Mouse (Mus musculus) limb, embryonic 14.5 days (tissue): ENCODE data around the gene Gm49388. TPM values are rescaled to one million over a fixed set of nuclear protein-coding genes. Genes with fewer than 3 reads are reported as not detected.

Experiments
- ATAC-seq: fragments of 200-750 bp; cut with Nextera tagmentation; 2 replicates; pipeline ENCODE4 v1.8.0; 2017; ENCODE audit warnings: low read depth, moderate number of reproducible peaks, moderate TSS enrichment; ENCODE audit not compliant: low FRiP score
- DNase-seq: peaks from one replicate; pipeline ENCODE4 v3.0.0-alpha.2; 2015; ENCODE audit warnings: low spot score
- H3K27ac ChIP-seq: fragments of 300-500 bp; sonication (generic); replicated peaks from 2 replicates; pipeline ENCODE4 v1.5.1; 2014; ENCODE audit warnings: low read depth, mild to moderate bottlenecking, low read length, moderate library complexity, mixed read lengths
- H3K27me3 ChIP-seq: fragments of 300-500 bp; sonication (generic); 2 replicates; pipeline ENCODE4 v1.6.1; 2014; ENCODE audit warnings: low read length, mixed read lengths; ENCODE audit not compliant: control insufficient read depth, insufficient read depth
- H3K36me3 ChIP-seq: fragments of 300-500 bp; sonication (generic); 2 replicates; pipeline ENCODE4 v1.6.1; 2014; ENCODE audit warnings: mild to moderate bottlenecking, low read length, moderate library complexity, mixed read lengths; ENCODE audit not compliant: control insufficient read depth, insufficient read depth
- H3K4me1 ChIP-seq: fragments of 300-500 bp; sonication (generic); 2 replicates; pipeline ENCODE4 v1.6.1; 2014; ENCODE audit warnings: antibody characterized with exemption, low read length, mixed read lengths; ENCODE audit not compliant: control insufficient read depth, insufficient read depth
- H3K4me2 ChIP-seq: fragments of 300-500 bp; sonication (generic); replicated peaks from 2 replicates; pipeline ENCODE4 v1.6.1; 2014; ENCODE audit warnings: low read depth, mild to moderate bottlenecking, low read length, moderate library complexity; ENCODE audit not compliant: severe bottlenecking
- H3K4me3 ChIP-seq: fragments of 300-500 bp; sonication (generic); replicated peaks from 2 replicates; pipeline ENCODE4 v1.5.1; 2014; ENCODE audit warnings: low read length
- H3K9ac ChIP-seq: fragments of 300-500 bp; sonication (generic); 2 replicates; pipeline ENCODE4 v1.6.1; 2014; ENCODE audit warnings: mild to moderate bottlenecking, low read depth, low read length, moderate library complexity; ENCODE audit not compliant: severe bottlenecking
- H3K9me3 ChIP-seq: fragments of 300-500 bp; sonication (generic); 2 replicates; pipeline ENCODE4 v1.6.1; 2016; ENCODE audit warnings: low read length; ENCODE audit not compliant: control insufficient read depth
- POLR2A ChIP-seq: fragments of 200-500 bp; IDR thresholded peaks from 2 replicates; pipeline ENCODE4 v1.8.0; 2012; ENCODE audit warnings: inconsistent platforms, mild to moderate bottlenecking, moderate library complexity, borderline replicate concordance; ENCODE audit not compliant: insufficient read depth, insufficient read length; ENCODE audit errors: extremely low read depth
- WGBS: fragments of 180-500 bp; shearing (Covaris S2); extraction: QIAGEN DNeasy Blood & Tissue Kit; methylation state at CpG from one replicate; pipeline ENCODE4 v1.1.7; 2014; 5-methylcytosine and 5-hydroxymethylcytosine counted together
- polyA plus RNA-seq, 2 experiments: library from polyadenylated mRNA; depleted of rRNA in 1 of 2; stranded (reverse) in 1 of 2; unstranded in 1 of 2; fragments of >200 nt; fragmentation: Nextera tagmentation in 1 of 2; extraction: Ambion mirVana in 1 of 2; gene quantifications; 2 replicates each; pipeline versions ENCODE4 v1.2.1 to v1.2.3; 2012 to 2014

The Gm49388 gene
- polyA plus RNA-seq, 2 experiments, result 0.44 TPM; not detected in 1

GRCm38 (mm10) chr7:127820836-127821509, 35.6 kb downstream of the Gm49388 start:
- Histone ChIP-seq H3K9me3 (no peaks in the 10 kb centered on the region), H3K27ac (no peak overlapping the region), H3K27me3 (no peaks in the 10 kb centered on the region), H3K4me3 (no peak overlapping the region), H3K36me3 (0 out of 2 replicates have a peak, but pooled peaks cover 9% of the 10 kb centered on the region), H3K4me2 (no peak overlapping the region), H3K4me1 (peaks cover 19% of the 10 kb centered on the region), H3K9ac (no peak overlapping the region)
- DNase-seq (no peak), ATAC-seq (no peak)
- no peak for TF ChIP-seq POLR2A
- WGBS, result 74% methylated on average over 11 of the region's 13 CpGs

GRCm38 (mm10) chr7:127822494-127822893, 37.1 kb downstream of the Gm49388 start:
- ATAC-seq (no peak), DNase-seq (no peak)
- H3K9ac ChIP-seq, result no peak overlapping the region
- H3K27me3 ChIP-seq, result no peaks in the 10 kb centered on the region
- H3K4me2 ChIP-seq, result no peak overlapping the region
- H3K27ac ChIP-seq, result no peak overlapping the region
- WGBS, result 72% methylated on average over 3 of the region's 3 CpGs
- 0 out of 2 replicates have a peak, but pooled peaks cover 9% of the 10 kb centered on the region for H3K36me3 ChIP-seq
- no peaks in the 10 kb centered on the region for H3K9me3 ChIP-seq
- TF ChIP-seq POLR2A, result no peak
- H3K4me3 ChIP-seq, result no peak overlapping the region
- H3K4me1 ChIP-seq, result peaks cover 19% of the 10 kb centered on the region

GRCm38 (mm10) chr7:127823236-127824171, 38.1 kb downstream of the Gm49388 start:
- Histone ChIP-seq H3K9me3 (no peaks in the 10 kb centered on the region), H3K27me3 (no peaks in the 10 kb centered on the region), H3K4me2 (peak overlapping the region; percentile 56), H3K27ac (peak overlapping the region; percentile 48; the same call in 1 of the 2 replicates), H3K9ac (peak overlapping the region; percentile 70), H3K4me1 (peaks cover 19% of the 10 kb centered on the region), H3K36me3 (0 out of 2 replicates have a peak, but pooled peaks cover 4% of the 10 kb centered on the region), H3K4me3 (peak overlapping the region; percentile 62)
- ATAC-seq (0 out of 2 replicates have a peak, but pooled peaks have one; percentile 3), DNase-seq (no peak)
- TF ChIP-seq POLR2A, result no peak
- WGBS, result 46% methylated on average over 7 of the region's 11 CpGs

GRCm38 (mm10) chr7:127824176-127824871, 38.9 kb downstream of the Gm49388 start, which contains the start of the genes Stx4a and Stx1b:
Gene Stx4a, plus strand, starts transcription at chr7:127824294.
Gene Stx1b, minus strand, starts transcription at chr7:127824549.
- H3K9me3 ChIP-seq, result no peaks in the 10 kb centered on the region
- peak within 1 kb of the TSS; percentile 56 for H3K4me2 ChIP-seq
- DNase-seq (peak; percentile 65), ATAC-seq (peak; percentile 84)
- H3K4me3 ChIP-seq, result peak within 1 kb of the TSS; percentile 62
- no peaks in the 10 kb centered on the region for H3K27me3 ChIP-seq
- WGBS, result 3% methylated on average over 27 of the region's 38 CpGs
- peak within 1 kb of the TSS; percentile 70 for H3K9ac ChIP-seq
- peaks cover 19% of the 10 kb centered on the region for H3K4me1 ChIP-seq
- no peak for TF ChIP-seq POLR2A
- H3K36me3 ChIP-seq, result no peaks in the 10 kb centered on the region
- H3K27ac ChIP-seq, result peak within 1 kb of the TSS; percentile 48; the same call in 1 of the 2 replicates
